Mouse (Mus musculus): ENCODE results near the gene Slc9a9. TPM values are rescaled to one million over a fixed set of nuclear protein-coding genes. Genes with fewer than 3 reads are reported as not detected.
A peak's percentile ranks its signal among the peaks of the same experiment; 100 is the strongest.

Gene Slc9a9
- polyA plus RNA-seq, 1 experiment from 2014 or later: 3.7 TPM

GRCm38 (mm10) chr9:94738555-94739427, 69.1 kb downstream of the Slc9a9 start:
- no peaks in the 10 kb centered on the region for H3K27me3 ChIP-seq (replicated peaks; ENCODE audit: control insufficient read depth, insufficient read depth, low read length)
- H3K9me3 ChIP-seq (ENCODE audit: control insufficient read depth, low read length): no peaks in the 10 kb centered on the region
- ATAC-seq: peak; percentile 78
- no peak overlapping the region for H3K27ac ChIP-seq (ENCODE audit: low read length)
- H3K36me3 ChIP-seq (ENCODE audit: control insufficient read depth, insufficient read depth): no peaks in the 10 kb centered on the region
- H3K4me2 ChIP-seq (ENCODE audit: low read length): no peak overlapping the region
- H3K9ac ChIP-seq (replicated peaks; ENCODE audit: low read depth, low read length): no peak overlapping the region
- 38% methylated on average over 6 of the region's 6 CpGs for WGBS
- H3K4me1 ChIP-seq (replicated peaks; ENCODE audit: control insufficient read depth, insufficient read depth, low read length): 0 out of 2 replicates have a peak, but pooled peaks cover 2% of the 10 kb centered on the region
- no peak overlapping the region for H3K4me3 ChIP-seq (replicated peaks; ENCODE audit: low read length)

- 0 out of 2 replicates have a peak, but pooled peaks cover 2% of the 10 kb centered on the region for H3K4me1 ChIP-seq (replicated peaks; ENCODE audit: control insufficient read depth, insufficient read depth, low read length)
- no peaks in the 10 kb centered on the region for H3K9me3 ChIP-seq (ENCODE audit: control insufficient read depth, low read length)
- H3K9ac ChIP-seq (replicated peaks; ENCODE audit: low read depth, low read length): no peak overlapping the region
- H3K4me2 ChIP-seq (ENCODE audit: low read length): no peak overlapping the region
- H3K4me3 ChIP-seq (replicated peaks; ENCODE audit: low read length): no peak overlapping the region
- H3K36me3 ChIP-seq (ENCODE audit: control insufficient read depth, insufficient read depth): no peaks in the 10 kb centered on the region
- H3K27me3 ChIP-seq (replicated peaks; ENCODE audit: control insufficient read depth, insufficient read depth, low read length): no peaks in the 10 kb centered on the region
- WGBS: 73% methylated on average over 3 of the region's 3 CpGs
- no peak for ATAC-seq
- H3K27ac ChIP-seq (ENCODE audit: low read length): no peak overlapping the region
Measured at GRCm38 (mm10) chr9:94740841-94741240, 71.1 kb downstream of the Slc9a9 start.

- H3K27ac ChIP-seq (ENCODE audit: low read length): no peak overlapping the region
- H3K9ac ChIP-seq (replicated peaks; ENCODE audit: low read depth, low read length): no peak overlapping the region
- H3K9me3 ChIP-seq (ENCODE audit: control insufficient read depth, low read length): no peaks in the 10 kb centered on the region
- ATAC-seq: no peak
- H3K36me3 ChIP-seq (ENCODE audit: control insufficient read depth, insufficient read depth): no peaks in the 10 kb centered on the region
- no peak overlapping the region for H3K4me3 ChIP-seq (replicated peaks; ENCODE audit: low read length)
- 0 out of 2 replicates have a peak, but pooled peaks cover 2% of the 10 kb centered on the region for H3K4me1 ChIP-seq (replicated peaks; ENCODE audit: control insufficient read depth, insufficient read depth, low read length)
- H3K4me2 ChIP-seq (ENCODE audit: low read length): no peak overlapping the region
- 73% methylated on average over 1 of the region's 1 CpGs for WGBS
- H3K27me3 ChIP-seq (replicated peaks; ENCODE audit: control insufficient read depth, insufficient read depth, low read length): no peaks in the 10 kb centered on the region
Measured at GRCm38 (mm10) chr9:94743291-94743690, 73.6 kb downstream of the Slc9a9 start.

- peaks cover 3% of the 10 kb centered on the region; the same call in 1 of the 2 replicates for H3K4me1 ChIP-seq (replicated peaks; ENCODE audit: control insufficient read depth, insufficient read depth, low read length)
- no peak for ATAC-seq
- no peaks in the 10 kb centered on the region for H3K9me3 ChIP-seq (ENCODE audit: control insufficient read depth, low read length)
- no peak overlapping the region for H3K9ac ChIP-seq (replicated peaks; ENCODE audit: low read depth, low read length)
- H3K4me3 ChIP-seq (replicated peaks; ENCODE audit: low read length): no peak overlapping the region
- 59% methylated on average over 2 of the region's 2 CpGs for WGBS
- H3K4me2 ChIP-seq (ENCODE audit: low read length): no peak overlapping the region
- H3K27ac ChIP-seq (ENCODE audit: low read length): no peak overlapping the region
- no peaks in the 10 kb centered on the region for H3K36me3 ChIP-seq (ENCODE audit: control insufficient read depth, insufficient read depth)
- H3K27me3 ChIP-seq (replicated peaks; ENCODE audit: control insufficient read depth, insufficient read depth, low read length): no peaks in the 10 kb centered on the region
Measured at GRCm38 (mm10) chr9:94748503-94748902, 78.8 kb downstream of the Slc9a9 start.

- H3K36me3 ChIP-seq (ENCODE audit: control insufficient read depth, insufficient read depth): no peaks in the 10 kb centered on the region
- no peak overlapping the region for H3K4me3 ChIP-seq (replicated peaks; ENCODE audit: low read length)
- 71% methylated on average over 8 of the region's 8 CpGs for WGBS
- H3K4me1 ChIP-seq (replicated peaks; ENCODE audit: control insufficient read depth, insufficient read depth, low read length): peaks cover 3% of the 10 kb centered on the region; the same call in 1 of the 2 replicates
- H3K4me2 ChIP-seq (ENCODE audit: low read length): no peak overlapping the region
- ATAC-seq: no peak; the same call in 1 of the 2 replicates
- no peak overlapping the region for H3K27ac ChIP-seq (ENCODE audit: low read length)
- no peak overlapping the region for H3K9ac ChIP-seq (replicated peaks; ENCODE audit: low read depth, low read length)
- no peaks in the 10 kb centered on the region for H3K27me3 ChIP-seq (replicated peaks; ENCODE audit: control insufficient read depth, insufficient read depth, low read length)
- no peaks in the 10 kb centered on the region for H3K9me3 ChIP-seq (ENCODE audit: control insufficient read depth, low read length)
Measured at GRCm38 (mm10) chr9:94750187-94750586, 80.5 kb downstream of the Slc9a9 start.

- Histone ChIP-seq H3K9me3 (ENCODE audit: control insufficient read depth, low read length) (no peaks in the 10 kb centered on the region), H3K4me1 (replicated peaks; ENCODE audit: control insufficient read depth, insufficient read depth, low read length) (peaks cover 3% of the 10 kb centered on the region; the same call in 1 of the 2 replicates), H3K4me2 (ENCODE audit: low read length) (no peak overlapping the region), H3K36me3 (ENCODE audit: control insufficient read depth, insufficient read depth) (no peaks in the 10 kb centered on the region), H3K27ac (ENCODE audit: low read length) (no peak overlapping the region), H3K4me3 (replicated peaks; ENCODE audit: low read length) (no peak overlapping the region), H3K9ac (replicated peaks; ENCODE audit: low read depth, low read length) (no peak overlapping the region), H3K27me3 (replicated peaks; ENCODE audit: control insufficient read depth, insufficient read depth, low read length) (no peaks in the 10 kb centered on the region)
- WGBS: 36% methylated on average over 19 of the region's 19 CpGs
- ATAC-seq: peak; percentile 20; the same call in 1 of the 2 replicates
Measured at GRCm38 (mm10) chr9:94750935-94751637, 81.4 kb downstream of the Slc9a9 start.

- no peak for ATAC-seq
- Histone ChIP-seq H3K27ac (ENCODE audit: low read length) (no peak overlapping the region), H3K4me2 (ENCODE audit: low read length) (no peak overlapping the region), H3K4me1 (replicated peaks; ENCODE audit: control insufficient read depth, insufficient read depth, low read length) (peaks cover 3% of the 10 kb centered on the region; the same call in 1 of the 2 replicates), H3K27me3 (replicated peaks; ENCODE audit: control insufficient read depth, insufficient read depth, low read length) (no peaks in the 10 kb centered on the region), H3K36me3 (ENCODE audit: control insufficient read depth, insufficient read depth) (no peaks in the 10 kb centered on the region), H3K9ac (replicated peaks; ENCODE audit: low read depth, low read length) (no peak overlapping the region), H3K4me3 (replicated peaks; ENCODE audit: low read length) (no peak overlapping the region), H3K9me3 (ENCODE audit: control insufficient read depth, low read length) (no peaks in the 10 kb centered on the region)
- WGBS: 50% methylated on average over 10 of the region's 10 CpGs
Measured at GRCm38 (mm10) chr9:94751638-94752021, 81.9 kb downstream of the Slc9a9 start.

GRCm38 (mm10) chr9:94752121-94752520, 82.4 kb downstream of the Slc9a9 start:
- H3K36me3 ChIP-seq (ENCODE audit: control insufficient read depth, insufficient read depth): no peaks in the 10 kb centered on the region
- H3K4me2 ChIP-seq (ENCODE audit: low read length): no peak overlapping the region
- no peaks in the 10 kb centered on the region for H3K27me3 ChIP-seq (replicated peaks; ENCODE audit: control insufficient read depth, insufficient read depth, low read length)
- H3K4me3 ChIP-seq (replicated peaks; ENCODE audit: low read length): no peak overlapping the region
- ATAC-seq: no peak
- H3K9ac ChIP-seq (replicated peaks; ENCODE audit: low read depth, low read length): no peak overlapping the region
- no peaks in the 10 kb centered on the region for H3K9me3 ChIP-seq (ENCODE audit: control insufficient read depth, low read length)
- no peak overlapping the region for H3K27ac ChIP-seq (ENCODE audit: low read length)
- H3K4me1 ChIP-seq (replicated peaks; ENCODE audit: control insufficient read depth, insufficient read depth, low read length): peaks cover 3% of the 10 kb centered on the region; the same call in 1 of the 2 replicates
- WGBS: 82% methylated on average over 3 of the region's 3 CpGs

- no peak for ATAC-seq
- H3K36me3 ChIP-seq (ENCODE audit: control insufficient read depth, insufficient read depth): no peaks in the 10 kb centered on the region
- no peak overlapping the region for H3K27ac ChIP-seq (ENCODE audit: low read length)
- H3K9me3 ChIP-seq (ENCODE audit: control insufficient read depth, low read length): no peaks in the 10 kb centered on the region
- no peak overlapping the region for H3K4me2 ChIP-seq (ENCODE audit: low read length)
- H3K9ac ChIP-seq (replicated peaks; ENCODE audit: low read depth, low read length): no peak overlapping the region
- no peaks in the 10 kb centered on the region for H3K27me3 ChIP-seq (replicated peaks; ENCODE audit: control insufficient read depth, insufficient read depth, low read length)
- WGBS: 3% methylated on average over 5 of the region's 5 CpGs
- no peak overlapping the region for H3K4me3 ChIP-seq (replicated peaks; ENCODE audit: low read length)
- H3K4me1 ChIP-seq (replicated peaks; ENCODE audit: control insufficient read depth, insufficient read depth, low read length): peaks cover 2% of the 10 kb centered on the region; the same call in 1 of the 2 replicates
Measured at GRCm38 (mm10) chr9:94759904-94760303, 90.2 kb downstream of the Slc9a9 start.

Data from forebrain, embryonic 16.5 days (tissue).